Mouse (Mus musculus) myocyte (in vitro differentiated cells): ENCODE data around the gene Neu2.

Experiments used
- CEBPB ChIP-seq: IDR thresholded peaks from 2 replicates; pipeline ENCODE4 v1.6.1; 2011; ENCODE audit warnings: mild to moderate bottlenecking, moderate library complexity; ENCODE audit not compliant: poor library complexity, insufficient read depth, severe bottlenecking
- E2F4 ChIP-seq: IDR thresholded peaks from one replicate; pipeline ENCODE4 v1.6.1; 2011; ENCODE audit warnings: mild to moderate bottlenecking, control low read depth, moderate library complexity; ENCODE audit not compliant: insufficient read depth
- MAX ChIP-seq: IDR thresholded peaks from one replicate; pipeline ENCODE4 v1.6.1; 2011; ENCODE audit warnings: low read depth, mild to moderate bottlenecking, control low read depth
- MYOD1 ChIP-seq, 3 experiments: IDR thresholded peaks; one replicate each; pipeline ENCODE4 v1.6.1; 2011; ENCODE audit warnings: control low read depth in 2 of 3, low read depth in 2 of 3, mild to moderate bottlenecking in 2 of 3, moderate library complexity in 1 of 3; ENCODE audit not compliant: insufficient read length in 2 of 3, control insufficient read depth in 1 of 3
- POLR2A ChIP-seq: IDR thresholded peaks from one replicate; pipeline ENCODE4 v1.6.1; 2011; ENCODE audit warnings: low read depth, mild to moderate bottlenecking, control low read depth, moderate library complexity; ENCODE audit not compliant: insufficient read length
- POLR2AphosphoS2 ChIP-seq: IDR thresholded peaks from one replicate; pipeline ENCODE4 v1.6.1; 2011; ENCODE audit warnings: low read depth, control low read depth; ENCODE audit not compliant: insufficient read length
- TCF12 ChIP-seq: IDR thresholded peaks from one replicate; pipeline ENCODE4 v1.6.1; 2011; ENCODE audit warnings: mild to moderate bottlenecking, control low read depth; ENCODE audit not compliant: poor library complexity, insufficient read depth, severe bottlenecking
- USF1 ChIP-seq: IDR thresholded peaks from one replicate; pipeline ENCODE4 v1.6.1; 2011; ENCODE audit warnings: low read depth, mild to moderate bottlenecking, control low read depth, moderate library complexity

DNA sequence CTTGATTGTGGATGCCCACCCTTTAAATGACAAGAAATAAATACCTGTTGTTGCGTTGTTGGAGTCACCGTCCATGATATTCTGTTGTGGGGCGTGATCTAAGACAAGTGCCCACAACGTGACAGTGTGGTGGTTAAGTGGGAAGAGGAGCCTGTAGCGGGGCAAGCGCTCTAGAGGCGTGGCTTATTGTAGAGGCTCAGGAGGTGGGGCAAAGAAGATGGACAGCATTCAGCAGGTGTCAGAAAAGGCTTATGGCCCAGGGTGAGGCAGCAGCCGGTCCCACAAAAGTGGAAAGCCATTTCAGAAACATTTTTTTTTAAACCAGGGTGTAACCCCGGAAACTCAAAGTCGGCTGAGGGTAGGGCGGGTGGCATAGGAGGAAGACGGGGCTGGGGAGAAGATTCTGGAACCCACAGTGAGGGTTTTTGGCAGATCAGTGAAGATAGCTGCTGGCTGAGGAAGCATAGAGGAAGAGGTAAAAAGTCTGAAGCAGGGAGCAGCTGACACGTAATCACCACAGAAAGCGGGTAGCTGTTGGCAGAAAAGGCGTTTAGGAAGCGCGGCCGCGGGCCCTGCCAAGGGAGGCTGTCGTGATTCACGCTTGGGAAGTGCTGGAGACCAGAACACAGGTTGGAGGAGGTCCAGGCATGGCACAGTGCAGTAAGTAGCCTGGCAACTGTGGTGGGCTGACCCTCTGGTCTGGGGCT, 97.8 kb downstream of the Neu2 start:
- no peak for TF ChIP-seq POLR2A
- no peak for TF ChIP-seq POLR2AphosphoS2
- TF ChIP-seq USF1: no peak
- TF ChIP-seq MAX: no peak
- TF ChIP-seq TCF12: no peak
- peak in 2 of 3 experiments; percentile 35 to 71 for TF ChIP-seq MYOD1 (IDR thresholded peaks at IDR 0.05; ENCODE audit: control insufficient read depth in 1 of 3, insufficient read length in 2 of 3, low read depth in 2 of 3)
- no peak for TF ChIP-seq CEBPB
- no peak for TF ChIP-seq E2F4
